Mouse (Mus musculus) layer of hippocampus, postnatal 25 days (tissue): ENCODE measurements around the gene Meig1. TPM values are rescaled to one million over a fixed set of nuclear protein-coding genes. Genes with fewer than 3 reads are reported as not detected.
"Not testable (repeated sequence)": the region's sequence is repeated elsewhere in the genome, so short reads cannot be mapped to it uniquely, and the experiment has no call there.

Source experiments
- DNase-seq, 2 experiments: peaks; one replicate each; pipeline ENCODE4 v3.0.0; 2022; ENCODE audit warnings: mixed read lengths in 2 of 2, low spot score in 1 of 2; ENCODE audit errors: extremely low spot score in 1 of 2
- total RNA-seq, 2 experiments: library from RNA; stranded (reverse); gene quantifications; 2 replicates each; pipeline ENCODE4 v1.2.3; 2021

Meig1 gene
- total RNA-seq: 1 to 10 TPM; 3.4 to 4.7 TPM

DNA sequence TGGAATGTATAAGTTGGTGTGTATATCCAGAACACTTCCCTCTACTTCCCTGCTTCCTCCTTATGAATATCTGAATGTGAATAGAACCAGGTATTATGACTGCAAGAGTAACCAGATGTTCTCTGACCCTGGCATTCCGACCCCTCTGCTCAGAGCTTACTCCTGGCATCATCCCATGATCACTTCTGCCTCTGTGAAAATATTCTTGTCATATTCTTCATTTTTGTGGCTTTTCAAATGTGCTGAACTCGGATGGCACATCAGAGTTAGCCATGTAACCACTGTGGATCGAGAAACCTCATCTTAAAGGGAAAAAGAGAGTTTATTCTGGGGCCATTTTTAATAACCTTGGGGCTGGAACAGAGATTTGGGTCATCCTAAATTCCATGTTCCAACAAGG, at the start of gene Meig1:
Gene Meig1, minus strand, starts transcription at position 101 of the 400 bp plus-strand sequence.
- no peak for DNase-seq

DNA sequence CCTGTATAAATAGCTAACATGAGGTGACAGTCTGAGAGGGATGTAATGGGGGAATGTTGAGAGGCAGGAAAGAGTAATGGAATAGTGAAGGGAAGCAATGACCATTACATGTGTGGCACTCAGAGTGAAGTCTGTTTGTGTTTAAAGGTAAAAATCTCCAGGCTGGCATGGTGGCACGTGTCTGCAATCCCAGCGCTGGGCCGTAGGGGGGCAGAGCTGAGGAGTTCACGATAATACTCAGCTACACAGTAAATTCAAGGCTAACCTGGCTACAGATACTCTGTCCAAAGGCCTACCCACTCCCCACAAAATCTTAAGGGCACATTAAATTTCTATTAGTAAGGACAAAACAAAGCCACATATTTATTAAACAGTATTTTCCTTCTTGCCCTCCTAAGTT, 34.1 kb upstream of the Meig1 start:
- no peak for DNase-seq

DNA sequence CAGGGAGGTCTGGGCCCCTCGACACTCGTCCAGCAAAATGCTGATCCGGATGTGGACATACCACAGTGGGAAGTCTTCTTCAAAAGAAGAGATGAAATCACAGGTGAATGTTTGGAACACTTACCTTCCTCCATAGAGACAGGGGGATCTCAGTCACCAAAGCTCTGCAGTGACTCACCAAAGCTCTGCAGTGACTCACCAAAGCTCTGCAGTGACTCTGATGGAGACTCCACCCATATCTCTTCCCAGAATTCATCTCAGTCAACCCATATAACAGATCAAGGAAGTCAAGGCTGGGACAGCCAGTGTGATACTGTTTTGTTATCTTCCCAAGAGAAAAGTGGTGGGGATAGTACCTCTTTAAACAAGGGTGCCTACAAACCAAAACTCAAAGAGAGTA, 30.6 kb upstream of the Meig1 start:
- DNase-seq: no peak

DNA sequence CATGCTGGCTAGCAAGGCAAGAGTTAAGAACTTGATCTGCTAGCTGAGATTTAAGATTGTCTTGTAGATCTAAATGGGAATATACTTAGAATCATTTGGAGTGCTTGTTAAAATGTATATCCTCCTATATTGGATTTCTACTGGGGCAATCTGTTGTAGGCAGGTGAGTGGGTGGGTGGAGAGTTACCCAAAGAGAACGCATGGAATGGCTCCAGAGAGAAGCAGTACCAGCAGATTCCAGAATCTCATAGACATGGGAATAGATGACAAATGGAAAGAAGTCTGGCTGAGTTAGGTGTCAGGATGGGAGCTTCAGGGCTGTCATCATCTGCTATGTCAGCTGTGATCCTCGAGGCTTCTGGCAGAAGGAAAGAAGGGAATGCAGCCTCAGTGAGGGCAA, 27.0 kb upstream of the Meig1 start:
- DNase-seq: no peak

DNA sequence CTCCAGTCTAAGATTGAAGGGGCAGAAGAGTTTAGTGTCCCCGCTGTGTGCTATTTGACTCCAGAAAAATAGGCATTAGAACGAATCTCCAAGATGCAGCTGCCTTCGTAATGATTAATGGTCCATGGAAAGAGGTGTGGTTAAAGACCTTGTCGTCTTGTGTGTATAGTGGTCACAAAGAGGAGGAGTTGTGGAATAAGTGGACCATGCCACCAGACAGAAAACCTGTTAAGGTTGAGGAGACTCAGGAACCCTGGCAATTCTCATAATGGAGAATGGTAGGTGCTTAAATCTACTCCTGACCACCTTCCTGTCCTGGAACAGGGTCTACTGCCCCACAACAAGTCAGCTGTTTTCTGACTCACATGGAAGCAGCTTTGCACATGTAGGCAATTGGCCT, 23.5 kb upstream of the Meig1 start:
- no peak for DNase-seq

DNA sequence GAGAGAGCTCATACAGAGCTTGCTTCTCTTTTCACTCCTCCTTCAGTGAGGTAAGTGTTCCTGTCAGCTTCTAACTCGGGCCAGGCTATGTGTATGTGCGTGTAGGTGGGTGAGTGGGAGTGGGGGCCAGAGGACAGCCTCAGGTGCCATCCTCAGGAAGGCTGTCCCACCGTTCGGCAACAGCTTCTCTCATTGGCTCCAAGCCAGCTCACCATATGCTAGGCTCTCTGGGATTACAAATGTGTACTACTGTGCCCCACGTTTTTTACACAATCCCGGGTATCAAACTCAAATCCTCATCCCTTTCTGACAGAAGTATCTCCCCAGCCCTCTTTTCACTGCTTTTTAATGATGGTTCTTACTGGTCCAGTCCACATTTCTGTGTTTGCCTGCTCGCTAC, 21.8 kb upstream of the Meig1 start:
- peak in 1 of 2 experiments; percentile 22 for DNase-seq

DNA sequence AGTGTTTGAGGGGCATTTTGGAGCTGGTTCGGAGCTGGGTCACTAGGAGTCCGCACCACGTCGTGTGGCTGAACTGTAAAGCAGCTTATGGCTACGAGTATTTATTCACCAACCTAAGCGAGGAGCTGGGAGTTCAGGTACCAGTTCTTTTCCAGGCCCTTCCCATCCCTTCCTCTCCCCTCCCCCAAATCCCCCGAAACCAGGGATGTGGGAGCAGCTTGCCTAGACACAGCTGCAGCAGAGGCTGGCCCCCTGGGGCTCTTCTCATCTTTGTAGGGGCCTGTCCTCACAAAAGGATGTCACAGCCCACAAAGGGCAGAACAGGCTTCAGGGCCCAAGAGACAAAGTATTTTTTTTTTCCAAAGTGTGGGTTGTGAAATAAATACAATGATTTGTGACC, 15.5 kb upstream of the Meig1 start:
- DNase-seq: no peak

DNA sequence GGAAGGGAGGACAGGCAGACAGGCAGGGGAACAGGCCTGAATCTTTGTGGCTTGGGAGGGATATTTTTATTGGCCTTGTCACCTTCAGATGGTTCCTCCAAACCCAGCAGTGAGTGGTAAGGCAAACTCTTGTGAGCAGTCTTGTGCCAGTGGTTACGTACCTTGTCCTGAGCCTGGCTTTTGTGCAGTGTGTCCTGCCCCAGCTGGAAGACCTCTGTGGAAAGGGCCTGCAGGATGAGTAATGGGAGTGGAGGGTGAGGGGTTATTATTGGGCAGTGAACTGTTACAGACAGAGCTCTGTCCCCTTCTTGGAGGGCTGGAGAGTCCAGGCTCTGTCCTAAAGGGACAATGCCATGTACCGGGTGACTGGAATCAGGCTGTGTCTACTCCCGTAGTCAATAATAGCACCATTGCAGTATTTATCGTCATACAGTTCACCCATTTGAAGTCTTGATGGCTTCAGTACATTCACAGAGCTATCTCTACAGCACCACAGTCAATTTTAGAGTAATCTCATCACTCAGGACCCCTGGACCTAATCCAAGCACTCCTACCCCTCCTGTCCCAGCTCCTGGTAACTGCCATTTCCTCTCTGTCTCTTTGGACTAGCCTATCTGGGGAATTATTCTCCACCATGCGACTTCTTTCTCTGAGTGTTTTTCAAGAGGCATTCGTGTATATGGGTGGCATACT, 13.1 kb upstream of the Meig1 start:
- DNase-seq: no peak

DNA sequence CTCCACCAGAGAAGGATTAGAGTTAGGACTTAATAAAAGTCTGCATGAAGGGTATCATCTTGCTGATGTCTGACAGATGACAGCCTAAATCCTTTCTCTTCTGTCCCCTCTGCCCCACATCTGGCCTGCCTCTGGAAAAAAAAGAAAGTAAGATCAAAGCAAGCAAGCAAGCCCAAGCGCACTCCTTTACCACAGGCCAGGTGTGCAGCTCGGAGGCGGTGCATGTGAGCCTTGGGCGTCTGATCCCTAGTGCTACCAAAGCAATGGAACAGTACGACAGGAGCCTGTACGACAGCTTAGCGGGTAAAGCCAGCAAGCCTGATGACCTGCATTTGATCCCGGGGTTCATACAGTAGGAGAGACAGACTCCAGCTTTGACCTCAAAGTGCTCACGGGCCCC, 8.5 kb upstream of the Meig1 start:
- no peak for DNase-seq

DNA sequence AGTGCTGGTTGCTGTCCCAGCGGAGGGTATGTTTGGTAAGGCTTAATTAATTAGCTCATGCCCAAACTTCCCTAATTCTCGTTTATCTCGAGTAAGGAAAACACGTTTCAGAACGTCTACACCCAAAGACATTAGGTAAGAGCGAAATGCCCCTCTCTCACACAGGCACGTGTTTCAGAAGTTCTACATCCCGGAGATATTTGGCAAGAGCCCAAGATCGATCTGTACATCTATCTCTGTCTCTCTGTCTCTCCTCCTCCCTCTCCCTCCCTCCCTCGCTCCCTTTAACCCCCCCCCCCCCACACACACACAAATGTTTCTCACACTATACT, 2.1 kb upstream of the Meig1 start:
- DNase-seq: no peak

DNA sequence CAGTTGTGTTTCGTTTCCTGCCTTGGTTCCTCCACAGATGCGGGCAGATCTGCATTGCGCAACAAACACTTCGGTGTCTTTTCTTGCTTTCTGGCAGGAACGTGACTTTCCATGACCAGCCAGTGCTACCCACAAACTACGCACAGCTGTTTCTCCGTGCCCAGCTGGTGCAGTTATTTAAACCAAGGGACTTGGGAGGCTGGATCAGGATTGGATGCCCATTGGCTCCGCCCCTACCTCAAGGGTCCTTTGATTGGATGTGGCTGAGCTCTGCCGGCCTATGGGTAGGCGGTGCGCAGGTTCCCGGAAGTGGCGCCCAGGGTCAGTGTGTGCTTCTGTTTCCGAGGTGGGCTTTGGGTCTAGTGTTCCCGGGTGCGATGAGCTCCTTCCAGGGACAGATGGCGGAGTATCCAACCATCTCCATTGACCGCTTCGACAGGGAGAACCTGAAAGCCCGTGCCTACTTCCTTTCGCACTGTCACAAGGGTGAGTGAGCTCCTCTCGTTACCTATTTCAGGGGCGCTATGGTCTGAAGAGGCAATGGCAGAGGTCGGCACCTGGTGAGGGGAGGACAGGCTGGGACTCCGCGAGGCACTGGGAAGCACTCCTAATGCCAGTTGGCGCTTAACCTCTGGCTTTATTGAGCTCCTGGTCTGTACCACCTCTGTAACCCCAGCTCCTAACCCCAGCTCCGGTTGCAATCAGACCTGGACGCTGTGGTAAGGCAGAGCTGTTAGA, 1.6 kb upstream of the Meig1 start, which contains the start of gene Dclre1c:
Gene Dclre1c, plus strand, starts transcription at position 291 of the 738 bp plus-strand sequence.
- peak; percentile 67 to 71 for DNase-seq

DNA sequence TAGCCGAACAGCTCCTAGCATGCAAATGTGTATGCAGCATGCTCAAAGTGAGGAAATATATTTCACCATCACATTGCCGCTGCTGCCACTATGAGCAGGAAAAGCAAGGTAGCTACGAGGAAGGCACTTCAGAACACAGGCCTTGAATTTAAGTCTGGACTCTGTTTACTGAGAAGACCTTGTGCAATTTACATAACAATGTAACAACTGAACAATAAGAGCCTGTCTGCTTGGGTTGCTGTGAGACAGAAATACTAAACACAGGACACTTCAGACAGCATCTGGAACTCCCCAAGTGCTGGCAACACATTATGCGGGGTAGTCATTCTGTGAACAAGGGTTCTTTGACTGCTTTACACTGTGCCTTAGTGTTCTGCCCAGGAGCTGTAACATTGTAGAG, 2.3 kb downstream of the Meig1 start:
- no peak for DNase-seq

DNA sequence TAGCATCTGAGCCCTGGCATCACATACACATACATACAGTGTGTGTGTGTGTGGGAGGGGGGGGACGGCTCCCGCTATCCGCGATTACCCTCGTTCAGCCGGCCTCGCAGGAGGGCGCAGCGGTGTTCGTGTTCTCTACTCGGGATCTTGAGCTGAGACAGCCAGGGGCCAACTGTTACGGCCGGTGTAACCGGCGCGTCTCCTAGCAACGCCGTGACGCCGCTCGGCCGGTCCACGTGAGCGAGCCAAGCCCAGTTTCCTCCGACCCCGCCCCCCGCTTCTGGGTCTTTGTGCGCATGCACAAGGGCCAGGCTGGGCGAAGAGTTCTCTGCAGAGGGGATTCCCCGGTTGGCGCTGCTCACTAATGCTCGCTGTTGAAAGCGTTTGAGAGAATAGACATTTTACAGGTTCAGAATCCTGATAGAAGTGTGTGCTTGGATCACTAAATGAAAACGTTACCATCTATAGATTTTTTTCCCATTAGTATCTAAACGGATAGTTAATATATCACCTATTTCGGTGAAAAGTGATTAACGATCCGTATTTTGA, 3.5 kb downstream of the Meig1 start:
- peak; percentile 91 to 93 for DNase-seq

DNA sequence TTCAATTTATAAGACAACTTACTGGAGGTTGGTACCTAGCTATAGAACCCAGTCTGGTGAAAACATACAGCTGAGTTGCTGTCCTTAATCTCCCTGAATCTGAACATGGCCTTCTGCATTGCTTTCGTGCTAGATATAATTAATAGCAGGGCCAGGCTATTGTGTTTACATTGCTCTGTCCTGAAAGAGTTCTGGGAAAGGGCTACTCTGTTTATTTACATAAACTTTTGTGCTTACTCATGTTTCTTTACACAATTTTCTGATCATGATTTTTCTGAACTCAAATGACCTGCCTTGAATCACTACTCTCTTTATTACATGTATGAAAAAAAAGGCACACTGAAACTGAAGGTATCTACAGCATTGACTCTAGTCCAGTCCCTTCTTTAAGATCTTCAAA, 6.8 kb downstream of the Meig1 start:
- DNase-seq: no peak

DNA sequence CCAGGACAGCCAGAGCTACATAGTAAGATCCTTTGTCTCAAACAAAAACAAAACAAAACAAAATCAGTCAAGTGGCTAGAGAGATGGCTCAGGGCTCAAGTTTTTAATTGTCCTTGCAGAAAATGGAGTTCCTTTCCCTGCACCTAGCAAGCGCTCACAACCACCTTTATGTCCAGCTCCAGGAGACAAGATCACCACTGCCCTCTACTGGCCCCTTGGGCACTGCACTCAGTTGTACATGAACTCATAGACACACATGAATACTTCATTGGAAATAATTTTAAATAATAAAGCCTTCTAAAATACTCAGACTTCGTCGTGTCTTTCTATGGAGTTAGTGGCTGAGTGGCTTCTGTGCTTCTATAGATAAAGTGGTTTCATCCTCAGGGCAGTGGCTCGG, 8.2 kb downstream of the Meig1 start:
- peak; percentile 44 to 77 for DNase-seq

DNA sequence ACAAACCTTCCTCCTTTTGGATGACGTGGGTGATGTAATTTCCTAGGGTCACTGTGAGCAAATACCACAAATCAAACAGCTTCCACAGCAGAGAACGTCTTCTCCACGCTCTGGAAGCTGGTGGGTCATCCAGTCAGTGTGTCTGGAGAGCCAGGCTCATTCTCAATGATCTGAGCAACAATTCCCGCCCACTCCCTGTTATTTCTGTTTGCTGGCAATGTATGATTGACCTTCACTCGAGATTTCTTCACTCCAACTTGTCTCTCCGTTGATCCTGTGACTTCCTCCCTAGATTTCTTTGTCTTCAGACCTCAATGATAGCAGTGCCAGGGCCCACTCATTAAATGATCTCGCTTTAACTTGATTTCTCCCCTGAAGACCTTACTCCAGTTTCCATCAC, 14.7 kb downstream of the Meig1 start:
- DNase-seq: no peak

DNA sequence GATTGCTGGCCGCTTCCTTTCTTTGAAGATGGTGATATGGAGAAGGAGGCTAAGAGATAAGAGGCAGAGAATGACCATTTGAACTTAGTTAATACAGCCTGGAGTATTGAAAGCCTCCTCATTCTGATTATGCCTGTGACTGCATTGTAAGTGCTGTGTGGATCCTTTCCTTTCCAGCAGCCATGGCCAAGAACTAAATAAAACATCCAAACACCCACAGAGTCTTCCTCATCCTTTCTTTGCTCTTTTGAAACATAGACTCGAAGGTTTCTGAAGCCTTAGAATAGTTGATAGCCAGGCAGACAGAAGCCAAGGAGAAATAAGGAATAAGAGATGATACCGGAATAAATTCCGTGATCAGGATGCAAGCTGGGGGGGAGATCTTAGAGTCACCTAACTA, 16.5 kb downstream of the Meig1 start:
- no peak for DNase-seq

DNA sequence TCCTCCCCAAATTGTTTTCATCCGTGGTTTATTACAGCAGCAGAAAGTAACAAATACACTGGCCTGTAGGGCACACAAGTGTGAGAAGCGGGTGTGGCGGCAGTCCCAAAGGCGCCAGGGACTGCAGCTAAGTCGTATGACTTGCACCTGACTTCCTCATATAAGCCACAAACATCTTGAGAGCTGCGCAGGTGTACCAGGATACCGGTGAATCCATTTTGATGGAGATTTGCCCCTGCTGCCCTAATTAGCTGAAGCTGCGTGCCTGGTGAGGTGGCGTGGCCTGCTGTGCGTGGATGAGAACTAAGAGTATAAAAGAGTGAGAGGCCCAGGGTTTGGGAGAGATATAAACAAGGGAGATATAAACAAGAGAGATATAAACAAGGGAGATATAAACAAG, 25.3 kb downstream of the Meig1 start, which contains the start of gene Olah:
Gene Olah, minus strand, starts transcription at position 101 of the 400 bp plus-strand sequence.
- DNase-seq: not testable (repeated sequence)

DNA sequence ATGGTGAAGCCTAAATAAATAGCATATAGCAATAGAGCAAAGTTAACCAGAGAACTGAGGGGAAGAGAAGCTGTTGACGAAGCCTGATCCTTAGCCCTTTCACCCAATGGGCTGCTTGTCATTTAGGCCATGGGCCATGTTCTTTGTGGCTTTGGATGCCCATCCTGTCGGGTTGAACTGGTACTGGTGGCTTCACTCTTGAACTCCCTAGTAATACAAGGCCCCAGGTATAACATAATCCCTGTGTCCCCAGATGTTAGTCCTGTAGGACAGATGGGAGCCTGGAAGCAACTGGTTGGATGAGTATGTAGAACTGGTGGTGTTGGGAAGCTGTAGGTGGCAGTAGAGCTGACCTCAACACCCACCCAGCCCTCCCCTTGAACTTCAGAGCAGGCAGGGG, 30.5 kb downstream of the Meig1 start:
- DNase-seq: no peak

DNA sequence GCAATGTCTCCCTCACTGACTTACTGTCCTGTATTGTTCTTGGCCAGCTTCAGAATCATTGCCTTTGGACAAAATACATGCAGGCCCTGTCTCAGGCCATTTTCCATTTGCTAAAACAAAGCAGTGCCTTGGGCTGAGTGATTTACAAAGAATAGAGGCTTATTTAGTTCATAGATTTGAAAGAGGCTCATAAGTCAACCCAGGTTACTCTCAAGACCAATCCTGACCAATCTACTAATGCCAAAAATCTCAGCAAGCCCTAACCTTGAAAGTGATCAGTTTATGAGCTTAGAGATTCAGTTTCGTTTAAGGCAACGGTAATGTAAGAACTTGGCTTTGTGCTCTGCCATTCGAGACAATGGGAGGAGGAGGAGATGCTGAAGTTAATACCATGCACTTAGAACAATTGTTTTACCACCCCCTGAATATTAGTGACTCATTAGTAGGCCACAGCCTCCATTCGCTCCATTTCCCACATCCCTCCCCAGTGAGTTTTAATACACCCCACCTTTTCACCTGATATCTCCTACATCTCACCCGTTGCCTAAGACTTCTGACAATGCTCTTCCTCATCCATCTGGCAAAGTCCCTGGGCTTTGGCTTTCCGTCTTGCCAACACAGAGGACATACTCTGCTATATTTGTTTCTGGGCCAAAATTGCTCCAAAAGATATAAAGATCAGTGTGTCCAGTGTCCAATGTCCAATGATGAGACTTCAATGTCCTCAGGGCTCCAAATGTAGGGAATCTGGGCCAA, 35.2 kb downstream of the Meig1 start:
- no peak for DNase-seq

DNA sequence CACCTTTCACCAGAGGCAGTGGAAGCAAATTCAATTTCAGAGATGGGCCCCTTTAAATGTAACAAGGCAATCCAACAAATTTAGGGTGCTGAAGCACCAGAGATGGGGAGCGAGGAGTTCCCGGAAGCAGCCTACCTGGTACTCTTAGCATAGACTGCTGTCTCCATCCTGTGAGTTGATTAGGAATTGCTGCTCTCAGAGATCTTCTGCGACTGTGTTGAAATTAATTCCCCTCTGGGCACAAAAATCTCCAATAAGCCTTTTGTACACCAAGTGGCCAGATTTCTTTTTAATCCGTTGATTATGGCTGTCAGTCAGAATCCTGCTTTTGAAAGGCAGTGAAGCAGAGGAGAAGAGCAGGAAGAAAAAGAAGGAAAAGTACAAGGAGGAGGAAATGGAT, 57.3 kb downstream of the Meig1 start:
- DNase-seq: no peak
